ENCODE assay signal across 14 mouse cellular contexts in the genomic region with DNA sequence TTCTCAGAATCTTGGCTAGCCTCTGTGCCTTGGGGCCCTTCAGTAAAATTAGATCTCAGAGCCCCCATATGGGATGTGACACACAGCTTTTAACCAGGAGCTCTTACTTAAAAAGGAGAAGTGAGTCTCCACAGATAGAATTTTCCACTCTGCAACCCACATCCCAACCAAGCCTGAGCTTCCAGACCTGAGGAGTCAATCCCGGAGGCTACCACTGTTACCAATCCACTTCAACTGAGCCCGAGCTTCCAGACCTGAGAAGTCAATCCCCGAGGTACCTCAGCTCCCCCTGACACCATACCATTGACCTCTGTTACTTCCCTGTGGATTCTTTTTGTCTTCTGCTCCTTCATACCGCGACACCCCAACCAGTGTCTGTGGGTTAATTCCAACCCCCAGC.
"Had no signal": no experiment of that assay in that cellular context is flagged by ENCODE, and none has a peak within 500 bp of the region (broad histone marks: within the 10 kb centered on the region; RNA-seq: fewer than 3 reads in every experiment).

No protein-coding gene starts in this region.

- DNase-seq: kidney, adult 9 months; kidney, postnatal 25 days; liver; lung, adult 18-20 months; lung, postnatal 10 days; lung, postnatal 36 days; thymus, adult 18-20 months; thymus, postnatal 36 days had no signal

- ATAC-seq: liver, embryonic 12.5 days; midbrain, embryonic 13.5 days had no signal

- H3K4me1 ChIP-seq: limb, embryonic 13.5 days; liver, embryonic 12.5 days; liver, embryonic 15.5 days; lung, embryonic 15.5 days had no signal

- H3K4me2 ChIP-seq: limb, embryonic 13.5 days; liver, embryonic 12.5 days; liver, embryonic 15.5 days; lung, embryonic 15.5 days; midbrain, embryonic 13.5 days had no signal

- H3K9ac ChIP-seq: limb, embryonic 13.5 days; liver, embryonic 12.5 days; liver, embryonic 15.5 days; lung, embryonic 15.5 days; midbrain, embryonic 13.5 days had no signal

- H3K36me3 ChIP-seq: limb, embryonic 10.5 days; limb, embryonic 13.5 days; liver, embryonic 12.5 days; liver, embryonic 15.5 days; lung, embryonic 15.5 days; midbrain, embryonic 13.5 days had no signal

- H3K9me3 ChIP-seq: limb, embryonic 10.5 days; limb, embryonic 13.5 days; liver, embryonic 12.5 days; liver, embryonic 15.5 days; lung, embryonic 15.5 days; midbrain, embryonic 13.5 days had no signal

- H3K4me3 ChIP-seq: limb, embryonic 10.5 days; limb, embryonic 13.5 days; liver, embryonic 12.5 days; liver, embryonic 15.5 days; lung, embryonic 15.5 days; midbrain, embryonic 13.5 days had no signal

- H3K27ac ChIP-seq: limb, embryonic 10.5 days; limb, embryonic 13.5 days; liver, embryonic 12.5 days; liver, embryonic 15.5 days; lung, embryonic 15.5 days; midbrain, embryonic 13.5 days had no signal

- H3K27me3 ChIP-seq: limb, embryonic 13.5 days; liver, embryonic 12.5 days; liver, embryonic 15.5 days; lung, embryonic 15.5 days; midbrain, embryonic 13.5 days had no signal
